Mouse (Mus musculus) olfactory bulb, adult 2 months (tissue): Measurements from ENCODE around the gene Zfp653.

Experiments
- CTCF ChIP-seq: fragments of 200-500 bp; IDR thresholded peaks from 2 replicates; pipeline ENCODE4 v1.5.1; 2012; ENCODE audit warnings: low read depth, mild to moderate bottlenecking, low read length, moderate library complexity; ENCODE audit not compliant: insufficient read depth
- POLR2A ChIP-seq: fragments of 200-500 bp; IDR thresholded peaks from 2 replicates; pipeline ENCODE4 v1.6.1; 2012; ENCODE audit warnings: mild to moderate bottlenecking, low read depth, low read length, moderate library complexity; ENCODE audit not compliant: insufficient read depth

- TF ChIP-seq CTCF (no peak), POLR2A (no peak)
Measured at GRCm38 (mm10) chr9:22119543-22119942, 48.4 kb upstream of the Zfp653 start.
